Mouse (Mus musculus): ENCODE measurements around the gene Tlnrd1.

Gene Tlnrd1

DNA sequence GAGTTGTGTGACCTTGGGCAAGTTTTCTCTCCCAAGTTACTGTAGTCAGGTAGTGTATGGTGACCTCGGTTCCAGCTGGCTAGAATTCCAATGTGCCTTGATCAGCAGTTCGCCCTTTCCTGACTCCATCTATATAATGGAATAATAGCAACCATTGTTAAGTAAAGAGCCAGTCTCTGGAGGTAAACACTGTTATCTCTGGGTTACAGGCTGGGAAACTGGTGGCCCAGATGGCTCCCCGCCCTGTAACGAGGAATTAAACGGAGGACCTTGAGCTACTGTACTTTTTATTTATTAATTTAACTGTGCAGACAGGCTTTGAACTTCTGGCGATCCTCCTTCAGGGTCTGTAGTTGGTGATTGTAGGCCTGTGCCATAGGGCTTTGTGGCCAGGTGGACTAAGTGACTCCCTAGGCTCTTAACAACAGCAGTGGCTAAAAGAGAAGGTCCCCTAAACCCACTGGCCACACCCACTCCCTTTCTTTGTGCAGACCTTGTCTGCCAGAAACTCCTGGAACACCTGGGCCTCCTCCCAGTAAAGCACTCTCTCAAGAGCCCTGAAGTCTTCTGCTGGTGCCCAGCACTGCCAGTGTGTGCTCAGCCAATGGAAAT lies 922 bp upstream of the Tlnrd1 start:
- DNase-seq (ENCODE audit: low read depth, low spot score) = no peak

DNA sequence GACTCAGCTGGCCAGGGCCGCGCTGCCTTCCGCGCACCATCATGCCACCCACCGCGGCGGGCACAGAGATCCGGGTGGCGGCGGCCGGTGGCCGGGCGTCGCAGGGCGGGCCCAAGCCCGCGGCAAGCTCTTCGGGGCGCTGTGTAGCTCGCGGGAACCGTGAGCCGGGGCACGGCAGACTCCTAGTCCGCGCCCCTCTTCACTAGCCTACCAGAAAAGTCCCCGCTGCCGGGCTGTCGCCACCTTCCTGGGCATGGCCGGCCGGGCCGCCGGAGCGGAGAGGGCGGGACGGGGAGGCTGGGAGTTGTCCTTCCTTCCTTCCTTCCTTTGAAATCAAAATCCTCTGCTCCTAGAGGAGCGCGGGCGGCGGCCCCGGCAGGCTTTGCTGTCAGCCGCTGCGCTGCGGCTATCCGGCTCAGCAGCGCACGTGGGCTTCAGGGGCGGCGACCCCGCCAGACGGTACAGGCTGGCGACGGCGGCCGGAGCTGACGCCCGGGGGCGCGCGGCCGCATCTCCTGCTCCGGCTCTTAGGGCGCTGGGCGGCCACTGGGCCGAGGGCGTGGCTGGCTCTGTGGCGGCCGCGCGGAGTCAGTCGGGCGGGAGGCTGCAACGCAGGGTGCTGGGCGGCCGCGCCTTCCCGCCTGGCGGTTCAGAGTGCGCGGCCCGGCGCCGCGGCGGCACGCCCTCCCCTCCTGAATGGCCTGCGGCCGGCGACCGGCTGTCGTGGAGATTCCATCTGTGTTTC lies 657 bp downstream of the Tlnrd1 start:
- DNase-seq (ENCODE audit: low read depth, low spot score) = peak; percentile 67

DNA sequence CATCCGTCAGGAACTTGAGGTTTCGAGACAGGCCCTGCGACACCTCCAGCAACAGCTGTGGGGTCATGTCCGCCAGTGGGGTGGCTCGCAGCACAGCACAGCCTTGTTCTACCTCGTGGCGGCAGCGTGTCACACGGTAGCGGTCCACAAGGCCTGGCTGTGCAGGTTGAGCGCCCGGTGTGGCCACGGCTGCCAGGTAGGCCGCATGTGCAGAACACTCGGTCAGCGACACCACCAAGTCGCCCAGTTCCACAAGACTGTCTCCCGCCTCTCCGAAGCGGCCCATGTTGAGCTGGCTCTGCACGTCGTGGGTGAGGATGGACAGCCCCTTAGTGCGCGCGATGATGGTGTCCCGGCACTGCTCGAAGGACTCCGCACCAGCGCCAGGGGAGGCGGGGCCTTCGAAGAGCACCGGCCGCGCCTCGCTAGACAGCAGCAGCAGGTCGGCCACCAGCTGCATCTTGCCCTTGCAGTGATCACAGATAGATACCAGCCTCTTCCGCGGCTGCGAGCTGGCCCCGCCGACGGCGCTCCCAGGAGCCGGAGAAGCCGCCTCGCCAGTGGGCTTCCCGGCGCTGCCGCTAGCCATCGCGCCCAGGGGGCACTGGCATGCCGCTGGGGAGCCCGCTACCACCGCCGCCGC lies 1.4 kb downstream of the Tlnrd1 start:
- no peak for DNase-seq (ENCODE audit: low read depth, low spot score)

DNA sequence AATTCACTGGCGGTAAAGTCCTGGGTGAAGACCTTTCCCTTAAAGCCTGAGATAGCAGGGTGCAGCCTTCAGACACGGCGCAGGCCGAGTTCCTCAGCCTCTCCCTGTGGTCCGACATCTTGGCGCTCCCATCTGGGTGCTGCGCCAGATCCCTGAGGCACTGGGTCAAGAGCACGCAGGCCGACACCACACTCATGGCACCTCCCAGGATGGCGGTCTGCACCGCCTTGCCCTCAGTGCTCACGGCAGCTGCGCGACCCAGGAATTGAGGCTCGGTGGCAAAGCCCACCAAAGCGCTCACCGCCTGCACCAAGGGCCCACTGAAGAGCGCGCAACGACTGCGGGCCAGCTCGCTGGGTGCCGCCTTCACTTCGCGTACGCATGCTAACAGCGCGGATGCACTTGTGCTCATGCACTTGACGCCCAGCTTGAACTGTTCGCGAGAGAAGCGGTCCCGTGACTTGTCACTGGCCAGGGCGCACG lies 1.9 kb downstream of the Tlnrd1 start:
- no peak for DNase-seq (ENCODE audit: low read depth, low spot score)

DNA sequence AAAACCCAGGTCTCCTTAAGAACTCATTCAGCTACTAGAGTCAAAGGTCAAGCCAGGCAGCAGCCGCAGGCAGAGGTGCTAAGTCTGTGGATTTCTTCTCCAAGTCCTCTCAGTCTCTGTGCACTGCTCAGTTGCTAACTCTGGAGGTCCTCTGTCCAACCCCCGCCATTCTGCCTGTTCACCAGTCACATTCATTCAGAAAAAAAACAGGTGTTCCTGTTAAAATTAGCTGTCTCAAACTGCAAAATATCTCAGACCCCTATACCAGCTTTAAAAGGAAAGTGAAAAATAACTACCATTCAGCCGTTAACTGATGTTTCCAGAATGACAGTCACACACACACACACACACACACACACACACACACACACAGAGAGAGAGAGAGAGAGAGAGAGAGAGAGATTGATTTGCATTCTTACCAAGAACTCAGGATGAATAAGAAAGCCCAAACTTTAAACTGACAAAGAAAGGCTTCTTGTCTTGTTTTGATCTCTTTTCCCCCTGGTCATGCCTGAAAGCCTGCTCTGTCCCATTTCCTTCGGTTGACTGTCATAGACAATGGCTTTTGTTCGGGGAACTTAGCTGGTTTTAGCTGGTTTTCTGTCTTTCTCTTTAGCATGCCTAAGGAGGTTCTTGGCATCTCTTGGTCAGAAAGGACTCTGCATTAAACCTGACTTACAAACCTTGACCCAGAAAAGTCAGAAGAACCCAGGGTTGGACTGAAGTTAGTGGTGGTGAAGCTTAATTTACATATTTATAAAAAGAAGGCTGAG lies 5.2 kb downstream of the Tlnrd1 start:
- no peak for DNase-seq (ENCODE audit: low read depth, low spot score)

DNA sequence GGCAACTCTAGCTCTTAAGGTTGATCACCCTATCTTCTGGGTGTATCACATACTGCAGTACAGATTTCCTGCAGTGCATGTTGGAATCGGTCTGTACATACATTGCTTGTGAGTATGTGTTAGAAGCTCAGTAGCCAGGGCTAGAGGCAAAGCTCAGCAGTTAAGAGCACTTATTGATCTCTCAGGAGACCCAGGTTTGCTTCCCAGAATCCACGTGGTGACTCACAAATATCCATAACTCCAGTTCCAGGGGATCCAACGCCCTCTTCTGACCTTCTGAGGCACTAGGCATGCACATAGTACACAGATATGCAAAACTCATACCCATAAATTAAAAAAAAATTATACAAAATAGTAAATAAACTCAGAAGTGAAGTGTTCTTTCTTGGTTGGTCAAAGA lies 7.0 kb downstream of the Tlnrd1 start:
- no peak for DNase-seq (ENCODE audit: low read depth, low spot score)

DNA sequence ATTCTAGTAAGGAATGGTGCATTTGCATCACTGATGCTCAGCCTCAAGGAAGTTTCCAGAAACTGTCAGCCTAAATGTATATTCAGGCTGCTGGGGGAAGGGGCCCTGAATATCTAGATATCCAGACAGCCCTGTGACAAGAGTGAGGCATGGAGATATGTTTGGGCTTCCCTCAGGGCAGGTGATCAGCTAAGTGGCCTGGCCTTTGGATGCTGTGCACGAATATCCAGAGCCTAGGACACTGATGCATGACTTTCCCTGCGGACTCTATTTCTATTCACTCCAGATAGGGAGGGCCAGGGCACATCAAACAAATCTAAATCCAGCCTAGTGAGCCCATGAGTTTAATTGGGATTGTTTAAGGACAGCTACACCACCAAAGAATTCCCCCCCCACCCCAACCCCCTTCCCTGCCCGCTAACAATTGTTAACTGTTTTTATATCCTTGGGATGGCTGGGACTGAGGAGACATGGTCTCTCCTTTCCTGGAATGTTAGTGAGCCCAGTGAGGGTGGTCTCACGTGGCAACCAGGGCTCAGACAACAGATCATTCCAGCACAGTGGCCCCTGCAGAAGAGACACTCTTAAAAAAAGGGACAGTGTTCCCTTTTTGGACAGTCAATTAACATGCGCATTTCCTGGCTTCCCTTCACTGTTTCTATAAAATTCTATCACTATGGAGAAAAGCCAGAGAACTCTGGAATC lies 14.1 kb downstream of the Tlnrd1 start:
- DNase-seq (ENCODE audit: low read depth, low spot score) = no peak

DNA sequence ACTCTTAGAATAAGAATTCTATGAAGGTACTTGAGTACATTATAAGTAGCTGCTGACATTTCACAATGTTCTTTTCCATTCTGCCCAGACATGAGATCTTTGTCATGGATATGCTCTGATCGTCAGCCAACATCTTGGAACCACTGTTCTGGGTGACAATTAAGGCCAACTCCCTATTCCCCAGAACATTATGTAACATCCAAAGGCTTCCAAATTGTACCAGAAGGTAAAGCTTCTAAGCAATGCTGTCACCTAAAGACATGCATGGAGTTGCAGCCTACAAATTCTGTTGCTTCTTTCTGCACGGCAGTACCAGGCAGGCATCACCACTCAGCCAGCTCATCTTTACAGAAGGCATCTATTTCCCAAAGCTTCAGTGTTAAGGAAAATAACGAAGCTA lies 15.9 kb downstream of the Tlnrd1 start:
- no peak for DNase-seq (ENCODE audit: low read depth, low spot score)

DNA sequence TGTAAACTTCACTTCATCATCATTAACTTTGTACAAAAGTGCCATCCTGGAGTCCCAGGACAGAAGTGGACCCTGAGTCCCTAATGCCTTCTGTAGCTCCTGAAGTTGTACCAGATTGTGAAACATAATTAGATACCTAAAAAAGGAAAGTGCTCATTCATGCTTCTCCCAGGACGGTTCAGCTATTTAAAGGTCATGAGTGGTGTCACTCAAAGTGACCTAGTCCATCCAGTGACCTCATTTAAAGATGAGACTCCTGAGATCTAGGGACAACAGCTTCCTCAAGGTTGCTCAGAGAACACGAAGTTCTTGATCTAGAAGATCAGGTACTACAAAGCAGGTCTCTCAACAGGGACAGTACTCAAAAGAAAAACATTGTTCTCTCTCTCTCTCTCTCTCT lies 20.6 kb downstream of the Tlnrd1 start:
- no peak for DNase-seq (ENCODE audit: low read depth, low spot score)

DNA sequence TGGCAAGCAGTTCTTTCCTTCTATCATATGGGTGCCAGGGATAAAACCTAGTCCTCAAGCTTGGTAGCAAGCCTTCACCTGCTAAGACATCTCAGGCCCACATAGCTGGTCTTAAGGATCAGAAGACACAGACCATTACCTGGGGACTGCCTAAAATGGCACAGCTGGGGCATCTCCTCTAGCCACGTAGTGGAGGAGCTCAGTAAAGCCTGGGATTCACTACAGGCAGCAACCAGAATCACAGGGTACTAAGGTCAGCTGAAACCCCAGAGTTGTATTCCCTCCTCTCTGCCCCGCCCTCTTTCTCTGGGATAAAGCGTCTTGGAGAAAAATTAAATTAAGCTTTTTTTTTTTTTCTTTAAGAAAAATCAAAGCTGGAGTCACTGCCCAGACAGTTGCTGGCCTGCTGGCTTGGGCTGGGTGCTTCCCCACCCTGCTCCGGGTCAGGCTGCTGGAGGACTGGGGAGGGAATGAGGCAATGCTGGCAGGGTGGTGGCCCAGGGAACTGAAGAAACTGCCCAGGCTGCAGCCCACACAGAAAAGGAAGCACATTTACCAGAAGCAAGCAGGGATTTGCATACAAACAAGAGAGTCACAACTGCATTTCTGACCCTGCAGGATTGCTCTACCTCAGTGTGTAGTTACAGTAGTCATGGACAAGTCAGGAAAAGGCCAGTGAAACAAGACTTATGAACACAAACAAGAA lies 24.6 kb downstream of the Tlnrd1 start:
- DNase-seq (ENCODE audit: low read depth, low spot score) = no peak

DNA sequence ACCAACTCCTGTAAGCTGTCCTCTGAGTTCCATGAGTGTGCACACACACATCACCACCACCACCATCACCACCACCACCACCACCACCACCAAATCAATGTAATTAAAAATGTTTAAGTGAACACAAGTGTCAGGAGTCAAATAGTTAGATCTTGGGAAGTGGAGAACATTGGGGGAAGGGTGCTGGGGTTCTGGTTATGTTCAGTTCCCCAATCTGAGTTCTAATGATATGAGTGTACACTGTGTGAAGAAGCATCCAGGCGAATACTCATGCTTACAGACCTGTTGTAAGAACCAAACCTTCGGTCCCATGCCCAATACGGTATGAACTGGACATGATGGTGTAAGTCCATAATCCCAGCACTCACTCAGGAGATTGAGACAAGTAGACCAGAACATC lies 26.2 kb downstream of the Tlnrd1 start:
- no peak for DNase-seq (ENCODE audit: low read depth, low spot score)

DNA sequence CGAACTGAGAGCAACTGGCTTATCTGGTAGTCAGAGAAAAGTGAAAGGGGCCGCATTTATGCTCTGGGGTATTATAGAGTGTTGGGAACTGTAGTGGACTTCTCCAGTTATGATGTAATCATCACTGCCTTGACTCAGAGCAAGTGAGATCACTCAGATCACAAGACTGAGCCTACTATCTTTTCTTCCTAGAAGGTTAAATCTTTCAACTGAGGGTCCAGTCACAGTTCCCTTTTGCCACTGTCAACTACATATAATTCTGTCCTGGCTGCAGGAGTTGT lies 27.0 kb downstream of the Tlnrd1 start:
- DNase-seq (ENCODE audit: low read depth, low spot score) = no peak

DNA sequence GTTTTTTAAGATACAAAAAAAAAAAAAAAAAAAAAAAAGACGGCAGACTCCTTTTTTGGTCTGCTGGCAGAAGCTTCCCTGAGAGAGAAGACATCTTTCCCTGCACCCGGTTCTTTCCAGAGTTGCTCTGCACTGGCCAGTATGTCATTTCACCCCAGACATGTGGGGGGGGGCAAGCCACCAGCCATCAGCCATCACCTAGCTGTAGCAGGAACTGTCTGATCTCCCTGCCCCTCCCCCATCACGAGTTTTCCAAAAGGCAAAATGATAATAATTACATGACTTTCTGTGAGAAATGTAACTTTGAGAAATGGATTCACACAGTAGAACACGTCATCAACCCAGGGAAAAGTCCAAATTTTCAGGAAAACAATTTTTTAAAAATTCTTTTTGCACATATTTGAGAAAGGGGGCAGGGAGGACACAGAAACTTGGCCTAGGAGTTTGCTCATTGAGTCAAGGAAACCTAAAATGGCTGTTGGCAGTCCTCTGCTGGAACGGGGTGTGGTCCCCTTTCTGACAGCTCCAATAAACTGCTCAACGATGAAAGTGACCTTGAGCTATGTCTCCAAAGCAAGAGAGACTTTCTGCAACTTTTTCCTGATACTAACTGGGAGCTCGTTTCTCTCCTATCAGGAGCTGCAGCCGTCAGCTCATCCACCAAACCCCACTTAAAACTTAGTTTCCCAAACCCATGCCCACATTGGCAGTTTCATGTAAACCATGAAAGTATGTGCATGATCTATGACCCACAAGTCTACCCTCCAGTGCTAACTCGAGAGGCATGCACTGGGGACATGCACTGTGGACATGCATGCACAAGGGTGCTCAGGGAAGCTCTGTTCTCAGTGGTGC lies 27.5 kb downstream of the Tlnrd1 start:
- no peak for DNase-seq (ENCODE audit: low read depth, low spot score)

DNA sequence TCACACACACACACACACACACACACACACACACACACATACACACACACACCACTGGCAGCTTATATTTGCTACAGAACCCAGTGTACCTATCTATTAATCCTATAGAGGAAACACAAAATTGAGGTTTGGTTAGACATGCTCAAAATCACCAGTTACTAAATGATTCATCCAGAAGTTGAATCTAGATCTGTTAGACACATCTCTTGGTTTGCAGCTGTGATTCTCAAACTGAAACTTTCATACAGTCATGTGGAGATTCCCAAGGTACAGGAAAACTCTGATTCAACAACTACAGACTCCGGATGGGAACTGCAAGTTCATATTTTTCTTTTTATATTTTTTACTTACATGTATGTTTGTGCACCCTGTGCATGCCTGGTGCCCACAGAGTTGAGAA lies 28.9 kb downstream of the Tlnrd1 start:
- no peak for DNase-seq (ENCODE audit: low read depth, low spot score)

DNA sequence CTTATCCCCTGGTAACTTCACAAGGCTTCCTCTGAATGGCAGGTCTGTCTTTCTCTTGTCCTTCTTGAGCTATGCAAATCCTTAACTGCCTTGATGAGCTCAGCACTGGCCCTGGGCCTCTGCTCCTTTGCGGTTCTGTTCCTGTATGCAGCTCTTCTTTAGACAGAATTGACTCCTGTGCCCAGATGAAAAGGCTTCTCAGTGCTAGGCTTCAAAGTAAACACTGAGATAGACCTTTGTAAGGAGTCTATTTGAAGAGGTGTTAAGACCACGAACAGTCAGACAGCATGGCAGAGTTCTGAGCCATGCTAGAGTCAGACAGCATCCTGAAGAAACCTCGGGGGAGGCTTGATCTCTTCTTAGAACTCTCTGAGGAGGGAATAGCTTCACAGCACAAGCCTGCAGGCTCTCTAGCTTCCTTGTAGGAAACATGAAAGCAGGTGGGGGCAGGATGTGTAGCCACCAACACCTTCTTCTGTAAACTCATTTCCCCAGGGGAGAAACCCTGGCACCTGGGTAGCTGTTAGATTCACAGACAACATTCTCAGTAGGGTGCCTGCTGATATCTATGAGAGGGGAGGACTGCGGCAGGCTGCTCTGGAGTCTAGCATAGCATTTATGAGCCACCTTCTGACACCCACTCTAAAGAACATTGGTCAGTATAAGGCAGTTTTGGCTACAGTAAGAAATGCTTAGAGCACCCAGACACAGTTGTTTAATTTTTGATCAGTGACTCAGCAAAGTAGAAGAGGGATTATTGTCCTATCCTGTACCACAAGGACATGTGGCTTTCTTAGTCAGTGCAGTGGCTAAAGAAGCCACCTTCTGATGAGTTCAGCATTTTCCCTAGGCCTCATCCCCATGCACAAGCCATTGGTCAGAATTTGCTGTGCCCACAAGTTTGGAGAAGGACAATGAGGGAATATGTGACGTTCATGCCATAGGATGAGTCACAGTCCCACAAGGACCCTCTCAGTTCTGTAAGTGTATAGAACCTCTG lies 31.4 kb downstream of the Tlnrd1 start:
- DNase-seq (ENCODE audit: low read depth, low spot score) = no peak

DNA sequence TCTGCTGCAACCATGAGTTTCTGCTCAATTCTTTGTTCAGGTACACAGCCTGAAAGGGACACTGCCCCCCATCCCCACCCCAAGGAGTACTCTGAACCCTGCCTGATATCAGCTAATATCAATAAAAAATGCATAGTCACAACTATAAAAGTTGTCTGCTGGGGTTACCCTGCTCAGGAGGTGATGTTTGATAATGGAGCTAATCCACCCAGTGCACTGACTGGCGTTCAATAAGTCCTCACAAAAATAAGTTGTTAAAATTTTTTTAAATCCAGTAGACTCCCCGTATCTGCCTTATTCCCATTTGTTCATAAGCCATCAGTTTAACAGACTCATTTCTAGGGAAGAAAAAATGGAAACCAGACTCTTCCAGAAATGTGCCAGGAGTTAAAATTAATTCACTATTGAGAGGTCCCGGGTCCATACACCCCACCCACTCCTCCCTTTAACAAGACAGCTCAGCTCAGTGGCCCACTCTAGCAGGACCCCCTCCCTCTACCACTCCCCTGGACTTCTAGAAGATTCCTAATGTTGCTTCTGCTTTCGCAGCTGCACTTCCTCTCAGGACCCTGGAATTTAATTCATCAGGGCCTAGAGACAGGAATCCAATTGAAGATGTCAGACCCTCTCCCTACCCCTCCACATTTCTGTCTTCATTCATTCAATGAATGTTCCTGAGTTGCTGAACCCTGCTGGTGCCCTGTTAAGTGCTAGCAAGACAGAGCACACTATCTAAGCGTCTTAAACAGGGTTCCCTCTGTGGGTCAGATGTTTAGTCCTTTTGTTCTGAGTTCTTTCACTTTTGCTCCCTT lies 32.3 kb downstream of the Tlnrd1 start:
- DNase-seq (ENCODE audit: low read depth, low spot score) = no peak

DNA sequence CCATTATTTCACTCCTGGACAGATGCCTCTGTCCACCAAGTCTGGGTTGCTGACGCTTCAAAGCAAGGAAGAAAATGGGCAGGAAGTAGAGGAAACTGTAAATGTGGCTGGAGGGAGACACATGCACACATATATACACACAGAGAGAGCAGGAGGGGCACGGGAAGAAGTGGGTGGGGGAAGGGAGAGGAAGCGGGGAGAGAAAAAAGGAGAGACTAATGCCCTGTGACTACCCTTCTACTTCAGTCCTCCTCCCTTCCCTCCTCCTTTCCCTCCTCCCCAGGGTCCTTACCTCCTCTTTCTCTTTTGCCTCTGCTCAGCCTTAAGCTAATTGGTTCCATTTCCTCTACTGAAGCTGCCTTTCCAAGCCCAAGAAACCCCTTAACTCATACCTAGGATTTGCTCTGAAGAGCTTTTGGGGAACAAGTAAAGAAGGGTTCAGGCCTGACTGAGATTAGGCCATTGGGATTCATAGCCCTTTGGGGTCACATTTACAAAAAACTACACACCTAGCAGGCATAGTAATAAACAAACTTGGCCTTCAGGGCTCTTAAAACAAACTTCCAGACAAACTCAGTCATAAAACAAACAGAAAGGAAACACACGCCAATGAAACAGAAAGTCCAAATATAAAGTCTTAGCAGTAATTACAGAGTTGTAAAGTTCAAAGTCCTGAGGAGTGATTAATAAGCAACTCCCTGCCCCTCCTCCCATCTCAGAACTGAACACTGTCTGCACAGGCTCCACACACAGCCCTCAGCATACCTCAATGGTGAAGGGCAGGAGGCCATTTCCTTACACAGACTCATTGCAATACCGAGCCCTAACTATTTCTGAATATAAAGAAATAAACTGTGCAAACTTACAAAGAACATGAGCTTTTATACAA lies 36.7 kb downstream of the Tlnrd1 start:
- no peak for DNase-seq (ENCODE audit: low read depth, low spot score)

Data from retina, postnatal 7 days (tissue).